Mouse (Mus musculus) MEL (cell line): ENCODE data around the gene Hoxa5. TPM values are rescaled to one million over a fixed set of nuclear protein-coding genes. Genes with fewer than 3 reads are reported as not detected.

Experiments used
- DNase-seq: peaks from one replicate; pipeline ENCODE4 v3.0.0; 2011; ENCODE audit warnings: low read depth, low spot score
- H3K27ac ChIP-seq: 2 replicates; pipeline ENCODE4 v1.5.1; 2012; ENCODE audit warnings: low read depth, mild to moderate bottlenecking, control low read depth, low read length, moderate library complexity; ENCODE audit not compliant: control insufficient read depth
- H3K27me3 ChIP-seq, 2 experiments: fragments of 150-350 bp in 1 of 2; sonication (generic) in 1 of 2; 2 replicates each; pipeline ENCODE4 v1.6.1; 2012; ENCODE audit warnings: low read length in 2 of 2, mild to moderate bottlenecking in 2 of 2, improper control_type of control experiment in 1 of 2, moderate library complexity in 1 of 2; ENCODE audit not compliant: insufficient read depth in 2 of 2, control insufficient read depth in 1 of 2
- H3K36me3 ChIP-seq, 2 experiments: 2 replicates each; pipeline ENCODE4 v1.6.1; 2012 to 2014; ENCODE audit warnings: low read length in 2 of 2, improper control_type of control experiment in 1 of 2, inconsistent platforms in 1 of 2, mild to moderate bottlenecking in 1 of 2; ENCODE audit not compliant: insufficient read depth in 2 of 2, control insufficient read depth in 1 of 2
- H3K4me1 ChIP-seq, 2 experiments: fragments of 150-350 bp in 1 of 2; sonication (generic) in 1 of 2; 2 replicates each; pipeline ENCODE4 v1.6.1; 2012; ENCODE audit warnings: low read length in 2 of 2, improper control_type of control experiment in 1 of 2, mild to moderate bottlenecking in 1 of 2; ENCODE audit not compliant: insufficient read depth in 2 of 2, control insufficient read depth in 1 of 2
- H3K4me3 ChIP-seq, 2 experiments: fragments of 150-350 bp in 1 of 2; sonication (generic) in 1 of 2; 2 replicates each; pipeline ENCODE4 v1.5.1; 2012; ENCODE audit warnings: low read depth in 2 of 2, low read length in 2 of 2, mild to moderate bottlenecking in 2 of 2, moderate library complexity in 2 of 2, control low read depth in 1 of 2, improper control_type of control experiment in 1 of 2; ENCODE audit not compliant: control insufficient read depth in 1 of 2, insufficient read depth in 1 of 2
- H3K79me2 ChIP-seq: 2 replicates; pipeline ENCODE4 v1.6.1; 2012; ENCODE audit warnings: mild to moderate bottlenecking, low read length, moderate library complexity; ENCODE audit not compliant: control insufficient read depth, poor library complexity, insufficient read depth
- H3K9ac ChIP-seq: 2 replicates; pipeline ENCODE4 v1.6.1; 2012; ENCODE audit warnings: low read depth, mild to moderate bottlenecking, control low read depth, low read length, moderate library complexity; ENCODE audit not compliant: control insufficient read depth, poor library complexity, severe bottlenecking
- H3K9me3 ChIP-seq: fragments of 150-350 bp; sonication (generic); replicated peaks from 2 replicates; pipeline ENCODE4 v1.6.1; 2012; ENCODE audit warnings: mild to moderate bottlenecking, low read length, improper control_type of control experiment, moderate library complexity; ENCODE audit not compliant: insufficient read depth
- BHLHE40 ChIP-seq: IDR thresholded peaks from 2 replicates; pipeline ENCODE4 v1.6.1; 2012; ENCODE audit warnings: low read depth, mild to moderate bottlenecking, inconsistent platforms, low read length, improper control_type of control experiment, borderline replicate concordance
- CHD1 ChIP-seq: IDR thresholded peaks from 2 replicates; pipeline ENCODE4 v1.6.1; 2012; ENCODE audit warnings: low read depth, mild to moderate bottlenecking, inconsistent platforms, low read length, improper control_type of control experiment
- CTCF ChIP-seq, 3 experiments: IDR thresholded peaks in 2 of 3; conservative IDR thresholded peaks in 1 of 3; 2 replicates each; pipeline ENCODE4 v1.5.1; 2011 to 2012; ENCODE audit warnings: low read length in 3 of 3, low read depth in 2 of 3, mild to moderate bottlenecking in 2 of 3, improper control_type of control experiment in 1 of 3, inconsistent platforms in 1 of 3, mixed read lengths in 1 of 3, moderate library complexity in 1 of 3; ENCODE audit not compliant: control insufficient read depth in 1 of 3, insufficient read depth in 1 of 3, poor library complexity in 1 of 3, severe bottlenecking in 1 of 3
- E2F4 ChIP-seq: IDR thresholded peaks from 2 replicates; pipeline ENCODE4 v1.6.1; 2011; ENCODE audit warnings: low read depth, low read length, improper control_type of control experiment, borderline replicate concordance
- EP300 ChIP-seq, 2 experiments: IDR thresholded peaks; 2 replicates each; pipeline ENCODE4 v1.6.1; 2011; ENCODE audit warnings: improper control_type of control experiment in 2 of 2, low read length in 2 of 2, low read depth in 1 of 2, mild to moderate bottlenecking in 1 of 2
- GATA1 ChIP-seq: IDR thresholded peaks from 2 replicates; pipeline ENCODE4 v1.6.1; 2011; ENCODE audit warnings: low read depth, low read length, improper control_type of control experiment
- HCFC1 ChIP-seq: IDR thresholded peaks from 2 replicates; pipeline ENCODE4 v1.6.1; 2012; ENCODE audit warnings: low read depth, mild to moderate bottlenecking, inconsistent platforms, low read length, improper control_type of control experiment, moderate library complexity
- KAT2A ChIP-seq: conservative IDR thresholded peaks from 2 replicates; pipeline ENCODE4 v1.6.1; 2012; ENCODE audit warnings: low read depth, low read length, improper control_type of control experiment, inconsistent platforms
- MAFK ChIP-seq: IDR thresholded peaks from 2 replicates; pipeline ENCODE4 v1.6.1; 2011; ENCODE audit warnings: low read depth, mild to moderate bottlenecking, low read length, improper control_type of control experiment, borderline replicate concordance
- MAZ ChIP-seq: IDR thresholded peaks from 2 replicates; pipeline ENCODE4 v1.6.1; 2012; ENCODE audit warnings: low read depth, mild to moderate bottlenecking, inconsistent platforms, low read length, improper control_type of control experiment
- MEF2A ChIP-seq: IDR thresholded peaks from 2 replicates; pipeline ENCODE4 v1.6.1; 2014; ENCODE audit warnings: low read depth, mild to moderate bottlenecking, inconsistent platforms, low read length, improper control_type of control experiment; ENCODE audit not compliant: poor library complexity, insufficient replicate concordance, severe bottlenecking; ENCODE audit errors: extremely low read depth
- MYB ChIP-seq: IDR thresholded peaks from 2 replicates; pipeline ENCODE4 v1.6.1; 2011; ENCODE audit warnings: mild to moderate bottlenecking, low read depth, low read length, improper control_type of control experiment
- MYC ChIP-seq: IDR thresholded peaks from 2 replicates; pipeline ENCODE4 v1.6.1; 2011; ENCODE audit warnings: low read depth, mild to moderate bottlenecking, low read length, improper control_type of control experiment, moderate library complexity
- NRF1 ChIP-seq: IDR thresholded peaks from 2 replicates; pipeline ENCODE4 v1.6.1; 2014; ENCODE audit warnings: low read depth, mild to moderate bottlenecking, inconsistent platforms, low read length, improper control_type of control experiment, moderate library complexity; ENCODE audit not compliant: poor library complexity, insufficient read depth, severe bottlenecking
- POLR2AphosphoS5 ChIP-seq: IDR thresholded peaks from 2 replicates; pipeline ENCODE4 v1.6.1; 2012; ENCODE audit warnings: low read depth, borderline replicate concordance, mild to moderate bottlenecking, inconsistent platforms, low read length, moderate library complexity, mixed read lengths
- RAD21 ChIP-seq: IDR thresholded peaks from 2 replicates; pipeline ENCODE4 v1.6.1; 2011; ENCODE audit warnings: mild to moderate bottlenecking, low read depth, low read length, improper control_type of control experiment
- RCOR1 ChIP-seq: IDR thresholded peaks from 2 replicates; pipeline ENCODE4 v1.6.1; 2012; ENCODE audit warnings: low read depth, mild to moderate bottlenecking, inconsistent platforms, low read length, improper control_type of control experiment
- SIN3A ChIP-seq: IDR thresholded peaks from 2 replicates; pipeline ENCODE4 v1.6.1; 2012; ENCODE audit warnings: low read length, improper control_type of control experiment, inconsistent platforms
- TAL1 ChIP-seq: IDR thresholded peaks from 2 replicates; pipeline ENCODE4 v1.6.1; 2012; ENCODE audit warnings: mild to moderate bottlenecking, inconsistent platforms, low read length, moderate library complexity, mixed read lengths
- TBP ChIP-seq: IDR thresholded peaks from 2 replicates; pipeline ENCODE4 v1.8.0; 2011; ENCODE audit warnings: low read depth, low read length, improper control_type of control experiment
- UBTF ChIP-seq: IDR thresholded peaks from 2 replicates; pipeline ENCODE4 v1.6.1; 2012; ENCODE audit warnings: low read depth, mild to moderate bottlenecking, inconsistent platforms, low read length, improper control_type of control experiment, moderate library complexity, borderline replicate concordance; ENCODE audit not compliant: insufficient read depth
- USF2 ChIP-seq, 2 experiments: IDR thresholded peaks; 2 replicates each; pipeline ENCODE4 v1.6.1; 2011 to 2012; ENCODE audit warnings: improper control_type of control experiment in 2 of 2, low read length in 2 of 2, borderline replicate concordance in 1 of 2, inconsistent platforms in 1 of 2, low read depth in 1 of 2, mild to moderate bottlenecking in 1 of 2; ENCODE audit not compliant: insufficient read depth in 1 of 2
- ZC3H11A ChIP-seq: IDR thresholded peaks from 2 replicates; pipeline ENCODE4 v1.6.1; 2012; ENCODE audit warnings: low read depth, mild to moderate bottlenecking, inconsistent platforms, low read length, improper control_type of control experiment
- ZNF384 ChIP-seq: IDR thresholded peaks from 2 replicates; pipeline ENCODE4 v1.6.1; 2012; ENCODE audit warnings: low read depth, mild to moderate bottlenecking, inconsistent platforms, low read length, improper control_type of control experiment
- polyA plus RNA-seq, 2 experiments: library from polyadenylated mRNA; stranded (reverse) in 1 of 2; unstranded in 1 of 2; fragments of >175 nt in 1 of 2; fragments of >200 nt in 1 of 2; gene quantifications; 2 replicates each; pipeline versions ENCODE4 v1.2.1 to v1.2.4; 2012; ENCODE audit warnings: low replicate concordance in 2 of 2, low read depth in 1 of 2; ENCODE audit not compliant: insufficient read length in 2 of 2, insufficient read depth in 1 of 2, missing spikeins in 1 of 2
- total RNA-seq: library from RNA; depleted of rRNA; stranded (reverse); fragments of 300-350 nt; gene quantifications from 2 replicates; pipeline ENCODE4 v1.2.3, GENCODE M21; 2012

Gene Hoxa5
- total and polyA plus RNA-seq, 3 experiments: not detected

GRCm38 (mm10) chr6:52232568-52232965, 28.2 kb upstream of the Hoxa5 start:
- no peaks in the 10 kb centered on the region for H3K4me1 ChIP-seq
- H3K27ac ChIP-seq: no peak overlapping the region
- no peak overlapping the region for H3K4me3 ChIP-seq
- H3K27me3 ChIP-seq: no peaks in the 10 kb centered on the region
- TF ChIP-seq E2F4 (no peak), ZNF384 (no peak), USF2 (IDR thresholded peaks at IDR 0.05; ENCODE audit: borderline replicate concordance in 1 of 2, insufficient read depth in 1 of 2, low read depth in 1 of 2, low read length in 2 of 2) (no peak), MAZ (no peak), KAT2A (no peak), TAL1 (no peak), CHD1 (no peak), RCOR1 (no peak), CTCF (IDR thresholded peaks at IDR 0.05 in 2 of 3, conservative IDR thresholded peaks at IDR 0.05 in 1 of 3; ENCODE audit: control insufficient read depth in 1 of 3, insufficient read depth in 1 of 3, low read depth in 2 of 3, low read length in 3 of 3, poor library complexity in 1 of 3, severe bottlenecking in 1 of 3) (no peak), SIN3A (no peak), MEF2A (no peak), UBTF (no peak), ZC3H11A (no peak), BHLHE40 (no peak), TBP (no peak), RAD21 (no peak), EP300 (IDR thresholded peaks at IDR 0.05; ENCODE audit: low read depth in 1 of 2, low read length in 2 of 2) (no peak), POLR2AphosphoS5 (no peak), MYB (no peak)
- DNase-seq: no peak
- no peaks in the 10 kb centered on the region for H3K36me3 ChIP-seq
- H3K79me2 ChIP-seq: no peaks in the 10 kb centered on the region
- no peak overlapping the region for H3K9ac ChIP-seq
- no peaks in the 10 kb centered on the region for H3K9me3 ChIP-seq

- no peaks in the 10 kb centered on the region for H3K36me3 ChIP-seq
- H3K79me2 ChIP-seq: no peaks in the 10 kb centered on the region
- no peak overlapping the region for H3K27ac ChIP-seq
- H3K4me1 ChIP-seq: no peaks in the 10 kb centered on the region
- H3K27me3 ChIP-seq: no peaks in the 10 kb centered on the region
- no peak for DNase-seq
- TF ChIP-seq POLR2AphosphoS5: no peak
- TF ChIP-seq MAFK: no peak
- no peak for TF ChIP-seq MAZ
- no peak for TF ChIP-seq HCFC1
- no peak for TF ChIP-seq MYC
- TF ChIP-seq MEF2A: no peak
- TF ChIP-seq CTCF (IDR thresholded peaks at IDR 0.05 in 2 of 3, conservative IDR thresholded peaks at IDR 0.05 in 1 of 3; ENCODE audit: control insufficient read depth in 1 of 3, insufficient read depth in 1 of 3, low read depth in 2 of 3, low read length in 3 of 3, poor library complexity in 1 of 3, severe bottlenecking in 1 of 3): no peak
- no peak for TF ChIP-seq ZC3H11A
- no peak for TF ChIP-seq CHD1
- no peak for TF ChIP-seq NRF1
- TF ChIP-seq BHLHE40: no peak
- no peak for TF ChIP-seq EP300 (IDR thresholded peaks at IDR 0.05; ENCODE audit: low read depth in 1 of 2, low read length in 2 of 2)
- no peak for TF ChIP-seq GATA1
- no peak for TF ChIP-seq USF2 (IDR thresholded peaks at IDR 0.05; ENCODE audit: borderline replicate concordance in 1 of 2, insufficient read depth in 1 of 2, low read depth in 1 of 2, low read length in 2 of 2)
- TF ChIP-seq, all 39 proteins: peak for 0
- Histone ChIP-seq H3K4me3 (no peak overlapping the region), H3K9ac (no peak overlapping the region), H3K9me3 (no peaks in the 10 kb centered on the region)
Measured at GRCm38 (mm10) chr6:52231885-52232567, 27.6 kb upstream of the Hoxa5 start.
